Mouse (Mus musculus): ENCODE measurements at regions not wholly inside any gene's neighbourhood (a gene's known extent, or its start where the extent isn't known, plus 50 kb on each side); places are given as distances from the start of the nearest gene placed in this dataset.

GRCm38 (mm10) chr1:189156906-189157305 lies 149.3 kb upstream of the Kctd3 start:
- WGBS, result 75% methylated on average over 2 of the region's 2 CpGs
- Histone ChIP-seq H3K9ac (ENCODE audit: low read depth, low read length) (no peak overlapping the region), H3K36me3 (ENCODE audit: control insufficient read depth, insufficient read depth, low read length) (no peaks in the 10 kb centered on the region), H3K4me3 (ENCODE audit: low read depth, low read length) (no peak overlapping the region), H3K27ac (ENCODE audit: low read length) (no peak overlapping the region), H3K4me1 (ENCODE audit: control insufficient read depth, insufficient read depth, low read length) (no peaks in the 10 kb centered on the region), H3K9me3 (replicated peaks; ENCODE audit: control insufficient read depth, low read length, poor library complexity, severe bottlenecking) (no peaks in the 10 kb centered on the region), H3K4me2 (ENCODE audit: low read length) (no peak overlapping the region), H3K27me3 (ENCODE audit: control insufficient read depth, insufficient read depth, low read depth, low read length) (no peaks in the 10 kb centered on the region)
- no peak for ATAC-seq

- Histone ChIP-seq H3K4me2 (ENCODE audit: low read length) (no peak overlapping the region), H3K9me3 (replicated peaks; ENCODE audit: control insufficient read depth, low read length, poor library complexity, severe bottlenecking) (no peaks in the 10 kb centered on the region), H3K4me3 (ENCODE audit: low read depth, low read length) (no peak overlapping the region), H3K27me3 (ENCODE audit: control insufficient read depth, insufficient read depth, low read depth, low read length) (no peaks in the 10 kb centered on the region), H3K4me1 (ENCODE audit: control insufficient read depth, insufficient read depth, low read length) (no peaks in the 10 kb centered on the region), H3K36me3 (ENCODE audit: control insufficient read depth, insufficient read depth, low read length) (no peaks in the 10 kb centered on the region), H3K27ac (ENCODE audit: low read length) (no peak overlapping the region), H3K9ac (ENCODE audit: low read depth, low read length) (no peak overlapping the region)
- WGBS, result 88% methylated on average over 2 of the region's 2 CpGs
- ATAC-seq, result no peak
Observed at GRCm38 (mm10) chr1:189154376-189154775, 146.7 kb upstream of the Kctd3 start.

- no peak overlapping the region for H3K27ac ChIP-seq (ENCODE audit: low read length)
- H3K36me3 ChIP-seq (ENCODE audit: control insufficient read depth, insufficient read depth, low read length), result no peaks in the 10 kb centered on the region
- no peak for ATAC-seq
- no peak overlapping the region for H3K4me2 ChIP-seq (ENCODE audit: low read length)
- no peaks in the 10 kb centered on the region for H3K9me3 ChIP-seq (replicated peaks; ENCODE audit: control insufficient read depth, low read length, poor library complexity, severe bottlenecking)
- WGBS, result 75% methylated on average over 10 of the region's 10 CpGs
- no peak overlapping the region for H3K4me3 ChIP-seq (ENCODE audit: low read depth, low read length)
- H3K9ac ChIP-seq (ENCODE audit: low read depth, low read length), result no peak overlapping the region
- H3K4me1 ChIP-seq (ENCODE audit: control insufficient read depth, insufficient read depth, low read length), result no peaks in the 10 kb centered on the region
- H3K27me3 ChIP-seq (ENCODE audit: control insufficient read depth, insufficient read depth, low read depth, low read length), result no peaks in the 10 kb centered on the region
Observed at GRCm38 (mm10) chr1:189153150-189153549, 145.5 kb upstream of the Kctd3 start.

GRCm38 (mm10) chr1:189142982-189143451 lies 135.4 kb upstream of the Kctd3 start:
- H3K4me2 ChIP-seq (ENCODE audit: low read length), result 0 out of 2 replicates have a peak overlapping the region, but pooled peaks have one; percentile 11
- 23% methylated on average over 9 of the region's 9 CpGs for WGBS
- H3K27ac ChIP-seq (ENCODE audit: low read length), result no peak overlapping the region
- no peak overlapping the region for H3K4me3 ChIP-seq (ENCODE audit: low read depth, low read length)
- no peaks in the 10 kb centered on the region for H3K27me3 ChIP-seq (ENCODE audit: control insufficient read depth, insufficient read depth, low read depth, low read length)
- no peaks in the 10 kb centered on the region for H3K36me3 ChIP-seq (ENCODE audit: control insufficient read depth, insufficient read depth, low read length)
- no peak for ATAC-seq
- H3K4me1 ChIP-seq (ENCODE audit: control insufficient read depth, insufficient read depth, low read length), result no peaks in the 10 kb centered on the region; the same call in 1 of the 2 replicates
- no peak overlapping the region for H3K9ac ChIP-seq (ENCODE audit: low read depth, low read length)
- H3K9me3 ChIP-seq (replicated peaks; ENCODE audit: control insufficient read depth, low read length, poor library complexity, severe bottlenecking), result no peaks in the 10 kb centered on the region

- no peaks in the 10 kb centered on the region for H3K27me3 ChIP-seq (ENCODE audit: control insufficient read depth, insufficient read depth, low read depth, low read length)
- H3K27ac ChIP-seq (ENCODE audit: low read length), result no peak overlapping the region
- no peaks in the 10 kb centered on the region for H3K36me3 ChIP-seq (ENCODE audit: control insufficient read depth, insufficient read depth, low read length)
- WGBS, result 46% methylated on average over 7 of the region's 7 CpGs
- no peak overlapping the region for H3K9ac ChIP-seq (ENCODE audit: low read depth, low read length)
- H3K4me2 ChIP-seq (ENCODE audit: low read length), result 0 out of 2 replicates have a peak overlapping the region, but pooled peaks have one; percentile 11
- no peaks in the 10 kb centered on the region for H3K9me3 ChIP-seq (replicated peaks; ENCODE audit: control insufficient read depth, low read length, poor library complexity, severe bottlenecking)
- no peak overlapping the region for H3K4me3 ChIP-seq (ENCODE audit: low read depth, low read length)
- no peak for ATAC-seq
- no peaks in the 10 kb centered on the region; the same call in 1 of the 2 replicates for H3K4me1 ChIP-seq (ENCODE audit: control insufficient read depth, insufficient read depth, low read length)
Observed at GRCm38 (mm10) chr1:189142551-189142950, 134.9 kb upstream of the Kctd3 start.

GRCm38 (mm10) chr1:189141694-189142093 lies 134.1 kb upstream of the Kctd3 start:
- no peak overlapping the region for H3K4me2 ChIP-seq (ENCODE audit: low read length)
- H3K27me3 ChIP-seq (ENCODE audit: control insufficient read depth, insufficient read depth, low read depth, low read length), result no peaks in the 10 kb centered on the region
- no peaks in the 10 kb centered on the region; the same call in 1 of the 2 replicates for H3K4me1 ChIP-seq (ENCODE audit: control insufficient read depth, insufficient read depth, low read length)
- H3K4me3 ChIP-seq (ENCODE audit: low read depth, low read length), result no peak overlapping the region
- H3K27ac ChIP-seq (ENCODE audit: low read length), result no peak overlapping the region
- no peak for ATAC-seq
- H3K9ac ChIP-seq (ENCODE audit: low read depth, low read length), result no peak overlapping the region
- 88% methylated on average over 9 of the region's 9 CpGs for WGBS
- no peaks in the 10 kb centered on the region for H3K36me3 ChIP-seq (ENCODE audit: control insufficient read depth, insufficient read depth, low read length)
- no peaks in the 10 kb centered on the region for H3K9me3 ChIP-seq (replicated peaks; ENCODE audit: control insufficient read depth, low read length, poor library complexity, severe bottlenecking)

GRCm38 (mm10) chr1:189136731-189137385 lies 129.2 kb upstream of the Kctd3 start:
- 80% methylated on average over 7 of the region's 7 CpGs for WGBS
- no peak overlapping the region for H3K4me3 ChIP-seq (ENCODE audit: low read depth, low read length)
- no peak for ATAC-seq
- no peak overlapping the region for H3K4me2 ChIP-seq (ENCODE audit: low read length)
- no peak overlapping the region for H3K9ac ChIP-seq (ENCODE audit: low read depth, low read length)
- no peaks in the 10 kb centered on the region for H3K36me3 ChIP-seq (ENCODE audit: control insufficient read depth, insufficient read depth, low read length)
- H3K4me1 ChIP-seq (ENCODE audit: control insufficient read depth, insufficient read depth, low read length), result no peaks in the 10 kb centered on the region
- H3K9me3 ChIP-seq (replicated peaks; ENCODE audit: control insufficient read depth, low read length, poor library complexity, severe bottlenecking), result no peaks in the 10 kb centered on the region
- H3K27me3 ChIP-seq (ENCODE audit: control insufficient read depth, insufficient read depth, low read depth, low read length), result no peaks in the 10 kb centered on the region
- H3K27ac ChIP-seq (ENCODE audit: low read length), result no peak overlapping the region

- Histone ChIP-seq H3K4me3 (ENCODE audit: low read depth, low read length) (no peak overlapping the region), H3K4me1 (ENCODE audit: control insufficient read depth, insufficient read depth, low read length) (no peaks in the 10 kb centered on the region), H3K27ac (ENCODE audit: low read length) (no peak overlapping the region), H3K9ac (ENCODE audit: low read depth, low read length) (no peak overlapping the region), H3K4me2 (ENCODE audit: low read length) (no peak overlapping the region), H3K27me3 (ENCODE audit: control insufficient read depth, insufficient read depth, low read depth, low read length) (no peaks in the 10 kb centered on the region), H3K9me3 (replicated peaks; ENCODE audit: control insufficient read depth, low read length, poor library complexity, severe bottlenecking) (no peaks in the 10 kb centered on the region), H3K36me3 (ENCODE audit: control insufficient read depth, insufficient read depth, low read length) (no peaks in the 10 kb centered on the region)
- WGBS, result 86% methylated on average over 4 of the region's 4 CpGs
- no peak for ATAC-seq
Observed at GRCm38 (mm10) chr1:189135826-189136225, 128.2 kb upstream of the Kctd3 start.

- Histone ChIP-seq H3K4me3 (ENCODE audit: low read depth, low read length) (no peak overlapping the region), H3K36me3 (ENCODE audit: control insufficient read depth, insufficient read depth, low read length) (no peaks in the 10 kb centered on the region), H3K9me3 (replicated peaks; ENCODE audit: control insufficient read depth, low read length, poor library complexity, severe bottlenecking) (no peaks in the 10 kb centered on the region), H3K9ac (ENCODE audit: low read depth, low read length) (no peak overlapping the region), H3K27me3 (ENCODE audit: control insufficient read depth, insufficient read depth, low read depth, low read length) (no peaks in the 10 kb centered on the region), H3K27ac (ENCODE audit: low read length) (no peak overlapping the region), H3K4me1 (ENCODE audit: control insufficient read depth, insufficient read depth, low read length) (no peaks in the 10 kb centered on the region), H3K4me2 (ENCODE audit: low read length) (no peak overlapping the region)
- WGBS, result 90% methylated on average over 2 of the region's 2 CpGs
- no peak for ATAC-seq
Observed at GRCm38 (mm10) chr1:189128706-189129105, 121.1 kb upstream of the Kctd3 start.

All from midbrain, embryonic 16.5 days (tissue).